ENCODE assay signal across 25 mouse cellular contexts in the genomic region with DNA sequence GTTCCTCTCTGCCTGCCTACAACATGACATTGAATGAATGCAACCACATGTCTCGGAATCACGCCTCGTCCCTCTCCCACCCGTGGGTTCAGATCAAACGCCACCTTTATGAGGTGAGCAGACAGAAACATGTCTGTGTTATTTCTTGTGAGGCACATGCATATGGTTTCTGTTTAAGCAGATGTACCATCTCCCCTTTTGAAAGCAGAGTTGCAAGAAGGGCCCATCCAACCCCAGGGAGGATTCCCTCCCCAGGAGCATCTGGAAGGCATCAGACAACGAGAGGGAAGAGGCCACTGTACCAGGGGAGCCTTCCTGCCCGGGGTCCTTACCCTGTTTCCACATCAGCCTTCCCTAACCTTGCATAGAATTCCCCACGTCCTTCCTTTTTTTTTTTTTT. TPM values are rescaled to one million over a fixed set of nuclear protein-coding genes. Genes with fewer than 3 reads are reported as not detected.
DNase-seq lines count a peak whose midpoint lies in the region; ATAC-seq lines count a peak whose summit lies in the region.
"Had no signal": no experiment of that assay in that cellular context is flagged by ENCODE, and none has a peak within 500 bp of the region (broad histone marks: within the 10 kb centered on the region; RNA-seq: fewer than 3 reads in every experiment).

No protein-coding gene starts in this region.

- no peaks in the 10 kb centered on the region for H3K9me3 ChIP-seq in embryonic facial prominence, embryonic 11.5 days (replicated peaks; ENCODE audit: control insufficient read depth, low read length)
- H3K9me3 ChIP-seq in embryonic facial prominence, embryonic 10.5 days, result 0 out of 2 replicates have a peak, but pooled peaks cover 3% of the 10 kb centered on the region
- H3K9me3 ChIP-seq: embryonic facial prominence, embryonic 13.5 days; embryonic facial prominence, embryonic 15.5 days; forebrain, embryonic 10.5 days; forebrain, embryonic 12.5 days had no signal

- intact Hi-C loops in heart, postnatal 25 days (cut with DNase I), result loop anchor here (5.0 kb wide), 1 partner anchor 110 kb away; no protein-coding TSS in a partner anchor

- H3K4me2 ChIP-seq in embryonic facial prominence, embryonic 11.5 days (ENCODE audit: low read depth, low read length), result no peak overlapping the region
- H3K4me2 ChIP-seq: embryonic facial prominence, embryonic 13.5 days; embryonic facial prominence, embryonic 15.5 days; forebrain, embryonic 12.5 days had no signal

- no peaks in the 10 kb centered on the region for H3K27me3 ChIP-seq in embryonic facial prominence, embryonic 11.5 days (ENCODE audit: control insufficient read depth, insufficient read depth, low read length)
- H3K27me3 ChIP-seq in embryonic facial prominence, embryonic 10.5 days (replicated peaks; ENCODE audit: low read depth, poor library complexity, severe bottlenecking), result no peaks in the 10 kb centered on the region
- H3K27me3 ChIP-seq: embryonic facial prominence, embryonic 13.5 days; embryonic facial prominence, embryonic 15.5 days; forebrain, embryonic 12.5 days had no signal

- WGBS in embryonic facial prominence, embryonic 11.5 days, result 68% methylated on average over 8 of the region's 8 CpGs
- 63% methylated on average over 8 of the region's 8 CpGs for WGBS in embryonic facial prominence, embryonic 10.5 days

- DNase-seq in embryonic facial prominence, embryonic 11.5 days (ENCODE audit: low spot score), result peak; percentile 43
- no peak for DNase-seq in embryonic facial prominence, embryonic 10.5 days (ENCODE audit: low spot score)
- DNase-seq in embryo, embryonic 10.5 days (ENCODE audit: low spot score), result peak; percentile 14
- DNase-seq in embryo, embryonic 11 days, result peak; percentile 20
- DNase-seq in forelimb bud, embryonic 11.5 days (ENCODE audit: low read depth, low spot score), result peak; percentile 34
- no peak for DNase-seq in spleen, postnatal 4 days (ENCODE audit: low spot score in 2 of 2)
- DNase-seq in adrenal gland, postnatal 36 days, result no peak
- no peak for DNase-seq in heart, postnatal 25 days (ENCODE audit: low spot score)
- DNase-seq: adrenal gland, adult 2 months; adrenal gland, postnatal 10 days; adrenal gland, postnatal 25 days; cerebellum, adult 11-12 months; cerebellum, adult 2 months; cerebellum, adult 9-10 months; cerebellum, postnatal 10 days; cerebellum, postnatal 25 days had no signal

- no peaks in the 10 kb centered on the region for H3K4me1 ChIP-seq in embryonic facial prominence, embryonic 11.5 days (ENCODE audit: control insufficient read depth, insufficient read depth, low read length)
- H3K4me1 ChIP-seq in embryonic facial prominence, embryonic 10.5 days, result peaks cover 10% of the 10 kb centered on the region; the same call in 1 of the 2 replicates
- H3K4me1 ChIP-seq: embryonic facial prominence, embryonic 15.5 days; forebrain, embryonic 12.5 days had no signal

- no peaks in the 10 kb centered on the region for H3K36me3 ChIP-seq in embryonic facial prominence, embryonic 11.5 days (replicated peaks; ENCODE audit: control insufficient read depth, insufficient read depth, low read depth, low read length)
- H3K36me3 ChIP-seq in embryonic facial prominence, embryonic 10.5 days (replicated peaks), result no peaks in the 10 kb centered on the region
- H3K36me3 ChIP-seq: embryonic facial prominence, embryonic 13.5 days; embryonic facial prominence, embryonic 15.5 days; forebrain, embryonic 10.5 days; forebrain, embryonic 12.5 days had no signal

- no peak overlapping the region for H3K9ac ChIP-seq in embryonic facial prominence, embryonic 11.5 days (replicated peaks; ENCODE audit: low read length)
- H3K9ac ChIP-seq: embryonic facial prominence, embryonic 13.5 days; embryonic facial prominence, embryonic 15.5 days; forebrain, embryonic 12.5 days had no signal

- H3K4me3 ChIP-seq in embryonic facial prominence, embryonic 11.5 days (ENCODE audit: low read depth, low read length), result no peak overlapping the region
- no peak overlapping the region for H3K4me3 ChIP-seq in embryonic facial prominence, embryonic 10.5 days
- H3K4me3 ChIP-seq: embryonic facial prominence, embryonic 13.5 days; embryonic facial prominence, embryonic 15.5 days; erythroblast, embryonic 14.5 days; forebrain, embryonic 10.5 days; forebrain, embryonic 12.5 days had no signal

- no peak overlapping the region for H3K27ac ChIP-seq in embryonic facial prominence, embryonic 11.5 days (replicated peaks; ENCODE audit: low read depth, low read length)
- no peak overlapping the region for H3K27ac ChIP-seq in embryonic facial prominence, embryonic 10.5 days (replicated peaks)
- H3K27ac ChIP-seq: embryonic facial prominence, embryonic 13.5 days; embryonic facial prominence, embryonic 15.5 days; forebrain, embryonic 10.5 days; forebrain, embryonic 12.5 days had no signal

- ATAC-seq in embryonic facial prominence, embryonic 11.5 days (replicated peaks; ENCODE audit: insufficient number of reproducible peaks, low FRiP score, low TSS enrichment, low read depth), result no peak
- ATAC-seq: forebrain, embryonic 14.5 days; forebrain, embryonic 16.5 days had no signal

RNA-seq across cellular contexts. Expression of a gene that starts 40.7 kb away (rescaled TPM):
- not detected in 2 replicates for polyA plus RNA-seq in embryonic facial prominence, embryonic 11.5 days (2014; fragmentation: Nextera tagmentation; extraction: Ambion mirVana)
- not detected in 2 replicates for polyA plus RNA-seq in embryonic facial prominence, embryonic 10.5 days (2016; fragmentation: Nextera tagmentation; extraction: Ambion mirVana)
- total RNA-seq in adrenal gland, postnatal 36 days (2021), result 1,000 to 10,000 TPM in 1 of 2 experiments, 100 to 1,000 TPM in 1; 125 to 2,977 TPM
- total RNA-seq in heart, postnatal 25 days (2021), result not detected
- total RNA-seq: MEL had no signal
- polyA plus RNA-seq: C2C12; cerebellum, adult 2 months; embryonic facial prominence, embryonic 13.5 days; embryonic facial prominence, embryonic 15.5 days; erythroblast, embryonic 14.5 days; forebrain, embryonic 10.5 days; forebrain, embryonic 12.5 days; forebrain, embryonic 14.5 days; forebrain, embryonic 16.5 days had no signal

RNA-seq across cellular contexts. Expression of a gene that starts 57.0 kb away (rescaled TPM):
- polyA plus RNA-seq in embryonic facial prominence, embryonic 11.5 days (2014; fragmentation: Nextera tagmentation; extraction: Ambion mirVana), result 0.17 and 0.46 TPM in 2 replicates
- 0.06 and 0.26 TPM in 2 replicates for polyA plus RNA-seq in embryonic facial prominence, embryonic 10.5 days (2016; fragmentation: Nextera tagmentation; extraction: Ambion mirVana)
- total RNA-seq in adrenal gland, postnatal 36 days (2021), result 100 to 1,000 TPM; 334 to 458 TPM
- 100 to 1,000 TPM in 1 of 2 experiments, 10 to 100 TPM in 1; 88.2 to 109 TPM for total RNA-seq in heart, postnatal 25 days (2021)

Comparison
In these comparisons a context has a peak if more than half of its experiments do, and no peak if none do; other contexts are left out.
1. DNase-seq: peak in embryonic facial prominence, embryonic 11.5 days (single experiment), embryo, embryonic 10.5 days (single experiment), embryo, embryonic 11 days (single experiment) and forelimb bud, embryonic 11.5 days (single experiment); none in embryonic facial prominence, embryonic 10.5 days (single experiment), spleen, postnatal 4 days (0 of 2), adrenal gland, postnatal 36 days (0 of 2) and heart, postnatal 25 days (single experiment).
2. RNA of a gene that starts 40.7 kb away (total RNA-seq): 125 to 2,977 TPM in adrenal gland, postnatal 36 days; not detected in heart, postnatal 25 days; every median in the first group is over 100 times any median in the second.